Mouse (Mus musculus) layer of hippocampus, postnatal 25 days (tissue): ENCODE data around the gene Aaed1. TPM values are rescaled to one million over a fixed set of nuclear protein-coding genes. Genes with fewer than 3 reads are reported as not detected.

Experiments
- DNase-seq, 2 experiments: peaks; one replicate each; pipeline ENCODE4 v3.0.0; 2022; ENCODE audit warnings: mixed read lengths in 2 of 2, low spot score in 1 of 2; ENCODE audit errors: extremely low spot score in 1 of 2
- total RNA-seq, 2 experiments: library from RNA; stranded (reverse); gene quantifications; 2 replicates each; pipeline ENCODE4 v1.2.3; 2021

Aaed1 gene
- total RNA-seq, 2 experiments from 2014 or later = 13.1 to 14.4 TPM

DNA sequence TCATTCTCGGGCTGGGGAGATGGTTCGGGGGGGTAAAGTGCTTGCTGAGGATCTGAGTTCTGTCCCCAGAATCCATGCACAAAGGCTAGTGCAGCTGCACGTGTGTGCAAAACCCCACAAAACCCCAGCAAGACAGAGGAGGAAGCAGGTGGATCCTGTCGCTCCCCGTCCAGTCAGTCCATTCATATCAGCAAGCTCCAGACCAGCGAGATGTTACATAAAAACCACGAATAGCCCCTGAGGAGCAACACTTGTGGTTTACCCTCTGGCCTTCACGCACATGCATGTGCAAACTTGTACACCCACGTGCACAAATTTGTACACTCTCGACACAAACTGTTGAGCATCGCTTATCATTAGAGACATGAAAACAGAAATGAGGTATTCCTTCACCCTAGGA is 2.7 kb downstream of the Aaed1 start:
- DNase-seq = no peak

DNA sequence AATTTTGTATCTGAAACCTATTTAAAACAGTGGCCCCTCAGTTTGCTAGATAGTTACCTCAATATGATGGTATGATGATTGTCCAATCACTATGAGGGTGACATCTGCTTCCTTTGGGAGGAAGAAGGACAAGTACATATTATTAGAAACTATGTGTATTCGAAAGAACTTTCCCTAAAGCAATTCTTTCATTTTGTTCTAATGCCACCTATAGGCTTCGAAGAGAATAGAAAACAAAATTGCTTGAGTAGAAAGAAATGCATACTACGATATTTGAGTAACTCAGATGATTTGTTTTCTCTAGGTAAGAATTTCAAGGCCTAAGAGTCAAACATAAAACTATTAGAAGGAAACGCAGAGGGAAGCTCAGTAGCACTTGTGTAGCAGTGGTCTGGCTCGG is 3.5 kb downstream of the Aaed1 start:
- DNase-seq = no peak

DNA sequence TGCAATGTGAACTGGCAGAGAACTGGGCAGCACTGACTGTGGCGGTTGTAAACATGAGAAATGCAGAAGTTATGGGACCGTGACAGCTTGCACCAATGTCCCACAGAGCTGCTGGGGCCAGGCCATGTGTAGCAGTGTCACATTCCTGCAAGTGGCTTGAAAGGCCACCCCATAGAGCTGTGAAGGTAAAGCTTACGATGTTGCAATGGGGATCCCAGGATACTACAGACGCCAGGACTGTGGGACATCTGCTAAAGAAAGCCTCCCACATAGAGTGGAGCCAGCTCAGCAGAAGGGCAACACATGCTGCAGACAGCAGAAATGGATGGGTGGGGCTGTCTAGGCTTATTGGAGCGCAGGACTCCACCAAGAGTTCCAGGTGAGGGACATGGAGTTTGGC is 5.0 kb downstream of the Aaed1 start:
- no peak for DNase-seq

DNA sequence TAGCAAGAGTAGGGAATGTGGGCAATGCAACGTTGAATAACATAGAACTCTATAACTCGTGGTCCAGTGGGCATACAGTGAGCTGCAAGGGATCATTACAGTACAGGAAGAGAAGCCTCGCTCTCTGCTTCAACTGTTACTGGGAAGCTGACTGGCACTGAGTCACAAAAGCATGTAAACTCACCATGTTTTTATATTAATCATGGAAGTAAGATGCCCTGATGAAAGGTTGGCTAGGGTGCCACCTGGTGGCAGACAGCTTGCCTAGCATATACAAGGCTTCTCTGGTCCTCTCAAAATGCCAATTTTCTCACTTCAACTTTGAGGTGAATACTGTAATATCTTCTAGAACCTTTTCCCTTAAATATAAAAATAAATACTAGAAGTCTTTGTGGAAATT is 6.4 kb downstream of the Aaed1 start:
- DNase-seq = peak in 1 of 2 experiments; percentile 65

DNA sequence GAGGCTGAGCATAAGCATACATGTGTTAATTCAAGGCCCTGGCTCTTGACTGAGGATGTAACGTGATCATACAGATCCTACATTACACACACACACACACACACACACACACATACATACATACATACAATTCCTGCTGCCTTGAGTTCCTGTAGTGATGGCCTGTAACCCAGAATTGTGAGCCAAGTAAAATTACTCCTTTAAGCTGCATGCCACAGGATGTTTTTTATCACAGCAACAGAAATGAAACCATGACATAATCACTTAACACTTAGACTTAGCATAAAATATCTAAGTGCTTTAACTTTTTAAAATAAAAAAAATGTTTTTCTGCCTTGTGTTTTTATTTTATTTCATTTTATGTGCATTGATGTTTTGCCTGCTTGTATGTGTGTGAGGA is 13.4 kb downstream of the Aaed1 start:
- DNase-seq = no peak

DNA sequence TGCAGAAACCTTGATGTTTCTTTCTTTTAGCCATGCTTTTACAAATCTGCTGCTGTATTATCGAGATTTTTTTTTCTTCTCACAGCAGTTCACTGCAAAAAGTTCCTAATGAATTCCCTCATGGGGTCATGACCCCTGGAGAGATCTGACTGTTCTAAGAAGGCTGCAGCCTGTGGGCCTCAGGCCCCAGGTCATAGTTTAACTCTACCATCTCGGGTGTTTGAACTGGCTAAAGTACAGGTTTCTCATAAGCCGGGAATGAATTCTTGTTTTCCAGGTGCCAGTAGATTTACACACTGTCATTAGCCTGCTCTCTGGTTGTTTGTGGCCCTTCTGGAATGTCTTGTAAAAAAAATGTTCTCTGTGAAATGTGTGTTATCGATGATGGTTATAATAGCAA is 25.7 kb downstream of the Aaed1 start:
- no peak for DNase-seq

DNA sequence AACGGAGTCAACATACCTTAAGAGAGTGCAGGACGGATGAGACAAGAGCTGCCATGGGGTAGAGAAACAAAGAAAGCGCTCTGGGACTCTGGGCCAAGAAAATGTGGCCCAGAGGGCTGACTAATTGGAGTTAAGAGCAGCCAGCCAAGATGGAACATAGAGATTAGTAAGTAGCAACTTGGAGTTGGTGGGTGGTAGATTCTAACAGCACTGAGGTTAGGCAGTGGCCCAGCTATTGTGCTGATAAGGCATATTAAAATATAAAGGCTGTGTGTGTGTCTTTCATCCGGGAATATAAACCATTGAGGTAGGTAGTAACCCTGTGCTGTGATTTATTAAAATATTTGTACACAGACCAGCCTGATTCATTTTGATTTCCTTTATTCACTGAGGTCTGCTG is 26.2 kb downstream of the Aaed1 start:
- no peak for DNase-seq

DNA sequence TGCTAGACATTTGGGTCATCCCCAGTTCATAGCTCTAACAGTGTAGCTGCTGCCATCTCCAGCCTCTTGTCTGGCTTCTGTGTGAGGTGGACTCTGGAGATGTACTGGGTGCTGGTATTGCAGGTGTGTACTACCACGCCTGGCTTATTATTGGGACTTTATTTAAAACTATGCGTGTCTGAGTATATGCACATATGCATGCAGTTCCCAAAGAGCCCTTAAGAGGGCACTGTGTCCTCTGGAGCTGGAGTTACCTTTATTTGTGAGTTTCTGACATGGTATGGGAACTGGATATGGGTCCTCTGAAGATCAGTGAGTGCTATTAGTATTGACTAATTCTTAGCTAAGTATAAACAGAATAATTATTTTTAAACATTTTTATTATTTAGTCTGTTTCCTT is 27.8 kb downstream of the Aaed1 start:
- DNase-seq = no peak

DNA sequence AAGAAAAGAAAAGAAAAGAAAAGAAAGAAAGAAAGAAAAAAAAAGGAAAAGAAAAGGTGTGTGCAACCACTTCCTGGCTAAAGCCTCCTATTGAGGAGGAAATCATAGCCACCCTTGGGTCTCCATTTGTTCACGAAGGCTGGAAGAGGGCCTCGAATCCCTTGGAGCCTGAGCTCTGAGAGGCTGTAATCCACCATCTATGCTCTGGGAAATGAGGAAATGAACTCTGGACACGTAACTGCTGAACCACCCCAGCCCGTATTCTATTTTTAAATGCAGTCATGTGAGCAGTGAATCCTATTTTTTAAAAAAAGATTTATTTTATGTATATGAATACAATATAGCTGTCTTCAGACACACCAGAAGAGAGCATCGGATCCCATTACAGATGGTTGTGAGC is 31.6 kb downstream of the Aaed1 start:
- DNase-seq = no peak

DNA sequence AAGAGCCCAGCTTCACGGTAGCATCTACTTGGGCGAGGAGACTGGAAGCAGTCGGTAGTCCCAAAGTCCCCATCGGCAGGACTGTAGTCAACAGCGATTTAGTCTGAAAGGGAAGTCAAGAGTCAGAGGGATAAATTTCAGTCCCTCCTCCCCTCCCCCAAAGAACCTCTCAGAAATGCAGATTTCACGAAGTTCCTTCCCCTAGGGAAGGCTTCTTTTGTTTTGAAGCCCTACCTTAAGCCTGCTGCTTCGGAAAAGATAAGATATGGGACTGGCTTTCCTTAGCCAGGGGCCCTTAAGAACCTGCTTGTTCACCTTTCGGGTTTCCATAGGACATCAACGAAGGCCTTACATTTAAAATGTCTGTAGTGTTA is 36.8 kb downstream of the Aaed1 start:
- no peak for DNase-seq

DNA sequence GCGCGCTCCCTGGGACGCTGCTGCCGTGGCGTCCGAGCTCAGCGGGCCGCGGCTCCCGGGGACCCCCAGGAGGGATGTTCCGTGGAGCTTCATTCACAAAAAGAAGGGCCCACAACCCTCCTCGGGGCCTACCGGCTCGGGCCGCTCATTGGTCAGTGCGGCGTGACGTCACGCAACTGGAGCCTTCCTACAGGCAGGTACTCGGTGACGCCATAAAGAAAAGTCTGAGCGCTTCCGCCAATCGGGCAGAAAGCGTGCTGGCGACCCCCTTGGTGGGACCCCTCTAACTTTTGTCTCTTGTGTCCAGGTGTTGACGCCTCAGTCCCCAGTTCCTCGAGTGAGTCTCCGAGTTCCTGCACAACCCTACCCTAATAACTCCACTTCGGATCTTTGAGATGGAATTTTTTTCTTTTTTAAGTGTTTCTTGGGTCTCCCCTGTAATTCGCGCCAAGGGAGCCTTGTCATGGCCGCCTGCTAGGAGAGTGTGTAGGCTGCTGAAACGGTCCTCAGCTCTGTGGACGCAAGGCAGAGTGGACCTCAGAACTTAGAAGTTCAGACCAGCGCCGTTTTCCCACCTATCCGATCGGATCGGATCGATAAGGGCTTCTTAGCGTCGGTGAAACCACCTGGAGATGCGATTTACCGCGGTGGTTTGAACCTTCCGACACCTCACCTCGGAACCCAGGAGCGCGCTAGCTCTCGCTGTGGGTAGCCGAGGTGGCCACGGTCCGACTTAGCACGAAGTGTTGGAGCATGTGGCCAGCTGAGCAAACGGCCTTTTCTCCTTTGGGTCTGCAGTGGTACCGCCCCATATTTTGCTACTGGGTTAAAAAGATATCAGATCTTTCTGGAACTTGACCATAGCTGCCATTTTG is 37.4 kb downstream of the Aaed1 start, which contains the start of gene Cdc14b:
TSS of gene Cdc14b (minus strand) at position 412 of the 875 bp plus-strand sequence.
- DNase-seq = peak; percentile 36 to 49

DNA sequence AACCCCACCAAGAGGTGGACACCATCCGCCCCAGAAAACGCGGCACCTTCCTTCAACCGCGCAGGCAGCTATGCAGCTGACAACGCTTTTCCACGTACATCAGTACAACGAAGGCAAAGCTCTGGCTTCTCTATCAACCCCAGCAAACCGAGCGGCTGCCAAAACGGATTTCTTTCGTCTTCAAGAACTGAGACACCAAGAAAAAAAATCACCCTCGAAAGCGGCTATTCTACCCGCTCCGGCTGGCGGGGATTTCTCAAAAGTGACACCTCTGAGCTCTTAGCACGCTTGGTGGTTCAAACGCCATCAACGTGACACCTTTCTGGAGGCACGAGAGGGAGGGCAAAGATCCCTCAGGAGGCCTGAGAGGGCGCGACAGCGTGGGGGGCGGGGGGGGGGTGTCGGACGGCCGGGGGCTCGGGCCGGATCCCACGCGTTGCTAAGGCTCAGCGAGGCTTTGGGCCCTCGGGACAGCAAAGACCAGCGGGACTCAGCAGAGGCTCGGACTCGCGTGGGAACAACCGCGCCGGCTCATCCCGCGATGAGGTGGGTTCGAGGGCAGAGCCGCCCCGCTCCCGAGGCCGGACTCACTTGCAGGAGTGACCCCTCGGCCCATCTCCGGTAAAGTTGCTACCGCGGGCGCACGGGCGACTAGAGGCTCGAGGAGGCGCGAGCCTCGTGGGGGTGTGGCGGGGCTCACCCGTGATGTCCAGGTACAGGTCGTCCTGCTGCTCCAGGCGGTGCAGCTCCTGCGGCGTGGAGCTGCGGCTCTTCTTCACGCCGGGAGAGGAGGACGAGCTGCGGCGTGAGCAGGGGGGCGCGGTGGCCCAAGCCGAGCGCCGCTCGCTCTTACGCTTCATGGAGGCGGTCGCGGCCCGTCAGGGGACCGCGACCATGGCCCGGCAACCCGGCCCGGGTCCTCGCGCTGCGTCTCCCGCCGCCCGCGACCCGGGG is 38.3 kb downstream of the Aaed1 start:
- DNase-seq = peak in 1 of 2 experiments; percentile 10

DNA sequence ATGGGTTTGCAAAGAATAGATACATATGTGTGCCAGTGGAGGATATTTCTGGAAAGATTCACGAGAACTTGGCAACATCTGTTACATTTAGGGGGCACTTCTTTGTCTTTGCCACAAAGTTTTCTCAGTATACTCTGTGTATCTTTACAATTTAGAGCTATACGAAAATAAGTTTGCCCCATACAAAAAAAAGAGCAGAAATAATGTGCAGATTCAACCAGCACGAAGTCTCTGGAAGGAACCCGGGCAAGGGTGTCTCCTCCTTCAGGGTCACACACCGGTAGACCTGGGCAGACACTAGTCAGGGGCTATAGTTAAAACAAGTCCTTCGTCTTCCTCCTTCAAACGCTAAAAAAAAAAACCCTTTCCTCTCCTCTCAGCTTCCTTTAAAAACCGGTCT is 39.2 kb downstream of the Aaed1 start:
- DNase-seq = no peak

DNA sequence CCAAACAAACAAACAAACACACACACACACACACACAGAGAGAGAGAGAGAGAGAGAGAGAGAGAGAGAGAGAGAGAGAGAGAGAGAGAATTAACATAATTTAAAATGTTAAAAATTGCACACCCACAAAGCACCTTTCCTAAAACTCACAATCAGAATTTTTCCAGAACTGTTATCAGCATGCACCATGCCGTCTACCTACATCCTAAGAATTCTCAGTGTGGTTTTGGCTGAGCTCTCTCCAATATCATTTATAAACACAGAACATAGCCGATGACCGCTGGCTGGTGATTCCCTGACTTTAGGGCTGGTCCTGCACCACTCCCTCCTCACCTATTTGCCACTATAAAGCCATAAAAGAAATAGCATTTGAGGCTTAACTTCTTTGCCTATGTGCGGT is 44.1 kb downstream of the Aaed1 start:
- no peak for DNase-seq

DNA sequence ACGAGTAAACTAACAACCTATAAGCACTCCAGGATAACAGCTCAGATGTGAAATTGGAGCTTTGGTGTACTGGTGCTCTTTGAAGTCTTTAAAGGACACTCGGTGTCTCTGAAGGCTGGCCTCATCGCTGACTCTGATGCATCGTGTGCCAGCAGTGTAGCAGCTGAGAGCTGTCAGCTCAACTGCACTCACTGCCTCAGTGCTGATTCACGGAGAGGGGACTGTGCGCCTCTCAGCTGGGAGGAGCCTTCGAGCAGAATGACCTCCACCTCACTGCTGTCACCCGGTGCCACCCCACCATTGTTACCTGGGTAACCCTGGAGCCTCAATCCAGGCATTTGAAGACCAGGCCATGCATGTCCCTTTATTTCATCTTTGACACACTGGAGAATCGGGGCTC is 45.4 kb downstream of the Aaed1 start:
- no peak for DNase-seq

DNA sequence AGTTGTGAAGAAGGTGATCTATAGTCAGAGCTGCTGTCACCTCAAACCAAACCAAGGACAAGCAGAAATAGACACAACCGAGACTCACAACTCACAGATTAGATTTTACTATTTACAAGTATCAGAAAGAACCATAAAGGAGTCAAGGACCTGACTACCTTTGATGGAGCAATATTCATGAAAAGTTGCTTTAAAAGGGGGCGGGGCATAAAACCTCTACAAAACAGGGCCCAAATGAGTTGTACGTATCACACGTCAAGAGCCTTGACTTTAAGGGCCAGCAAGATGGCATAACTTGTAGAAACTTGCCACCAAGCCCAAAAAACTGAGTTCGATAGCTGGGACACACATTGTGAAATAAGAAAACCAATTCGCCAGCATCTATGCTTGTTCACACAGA is 47.9 kb downstream of the Aaed1 start:
- no peak for DNase-seq

DNA sequence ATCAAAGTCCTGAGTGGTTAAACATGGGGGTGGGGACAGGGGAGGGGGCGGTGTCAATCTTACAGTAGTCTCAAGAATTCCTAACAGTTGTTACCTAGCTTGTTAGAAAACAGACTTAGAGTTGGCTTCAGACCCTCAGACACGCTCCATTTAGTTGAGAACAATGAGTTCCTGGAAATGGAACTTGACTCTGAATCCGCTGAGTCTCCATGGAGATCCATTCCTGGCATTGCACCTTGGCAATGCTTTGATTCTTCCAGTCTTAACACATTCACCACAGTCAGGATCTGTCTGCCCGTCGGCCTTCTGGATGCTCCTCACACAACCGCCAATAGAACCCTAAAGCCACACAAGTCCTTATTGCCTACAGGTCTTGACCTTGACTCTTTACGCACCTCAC is 52.6 kb downstream of the Aaed1 start:
- peak in 1 of 2 experiments; percentile 11 for DNase-seq

DNA sequence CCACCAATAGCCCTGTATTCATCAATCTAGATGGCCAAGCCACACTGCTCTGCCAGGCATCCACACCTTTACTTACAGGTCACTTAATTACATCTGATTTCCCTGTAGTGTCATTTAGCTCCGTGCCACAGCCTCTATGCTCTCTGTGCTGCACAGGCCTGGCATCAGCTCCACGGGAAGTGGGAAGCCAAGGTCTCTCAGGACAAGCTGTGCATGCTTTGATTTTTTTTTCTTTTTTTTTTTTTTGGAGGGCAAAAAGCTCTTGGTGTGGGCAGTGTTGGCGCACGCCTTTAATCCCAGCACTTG is 54.0 kb downstream of the Aaed1 start:
- no peak for DNase-seq

DNA sequence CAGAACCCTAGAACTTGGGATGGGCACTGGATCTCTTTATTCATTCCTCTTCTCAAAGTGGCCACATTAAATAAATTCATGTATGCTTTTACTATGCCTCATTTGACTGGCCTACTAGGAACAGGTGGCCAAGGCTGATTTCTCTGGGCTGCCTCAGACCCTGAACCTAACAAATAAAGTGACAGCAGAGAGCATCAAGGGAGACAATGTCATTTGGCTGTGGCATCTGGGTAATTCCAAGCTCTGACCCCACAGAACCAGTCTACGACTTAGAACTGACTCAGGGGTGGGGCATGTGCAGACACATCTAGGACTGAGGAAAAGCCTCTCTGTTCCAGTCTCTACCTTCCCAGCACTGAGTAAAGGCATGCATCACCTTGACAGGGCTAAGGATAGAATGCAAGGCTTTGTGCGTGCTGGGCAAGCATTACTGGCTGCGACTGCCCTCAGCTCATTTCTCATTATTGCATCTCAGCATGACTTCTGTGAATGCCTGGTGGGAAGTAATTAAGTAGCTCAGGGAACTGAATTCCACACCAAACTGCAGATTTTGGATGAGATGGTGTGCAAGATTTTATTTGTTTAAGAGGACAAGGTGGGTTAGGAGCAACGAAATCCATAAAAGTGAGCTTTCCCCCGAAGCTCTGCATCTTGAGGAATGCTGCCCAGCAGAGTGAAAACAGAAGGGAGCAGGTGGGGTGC is 54.5 kb downstream of the Aaed1 start:
- DNase-seq = no peak

DNA sequence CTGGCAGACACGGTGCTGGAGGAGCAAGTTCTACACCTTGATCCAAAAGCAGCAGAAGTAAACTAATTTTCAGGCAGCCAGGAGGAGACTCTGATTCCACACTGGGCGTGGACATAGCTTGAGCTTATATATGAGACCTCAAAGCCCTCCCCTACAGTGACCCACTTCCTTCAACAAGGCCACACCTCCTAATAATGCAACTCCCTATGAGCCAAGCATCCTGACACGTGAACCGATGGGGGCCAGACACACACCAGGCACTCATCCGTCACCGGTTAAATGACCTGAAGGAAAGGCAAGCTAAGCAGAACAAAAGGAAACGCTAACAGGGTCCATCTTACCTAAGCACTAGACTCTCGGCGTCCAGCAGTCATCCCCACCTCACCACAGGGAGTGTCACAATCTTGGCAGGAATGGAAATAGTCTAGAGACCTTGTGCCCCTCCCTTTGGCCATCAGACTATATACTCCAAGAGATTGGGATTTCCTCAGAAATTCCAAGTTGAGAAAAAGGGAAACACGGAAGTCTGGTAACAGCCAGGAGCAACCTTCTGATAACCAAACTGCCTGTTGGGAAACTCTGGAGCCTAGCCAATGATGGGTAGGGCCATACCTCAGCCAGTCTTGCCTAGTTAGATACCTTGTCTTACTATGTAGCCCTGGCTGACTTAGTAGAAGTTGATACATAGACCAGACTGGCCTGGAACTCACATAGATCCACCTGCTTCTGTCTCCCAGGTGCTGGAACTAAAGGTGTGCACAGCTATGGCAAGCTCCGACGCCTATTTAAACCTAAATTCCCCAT is 55.3 kb downstream of the Aaed1 start:
- no peak for DNase-seq
